Mouse (Mus musculus) T-helper 17 cell (primary cell): ENCODE results near the gene Scmh1.

Experiments
- in situ Hi-C, 2 experiments: fragments of 300-600 bp; cut with MboI, MseI; formaldehyde crosslinking; loops; 1 replicate in 1 of 2; 2 replicates in 1 of 2; pipeline ENCODE4 v1.15.1; 2025; ENCODE audit warnings: high pct_unique_total_duplicates in 2 of 2

The Scmh1 gene

GRCm38 (mm10) chr4:120404778-120405143 is 320 bp upstream of the Scmh1 start:
- in situ Hi-C loops, result no loop called here

- in situ Hi-C loops, result no loop called here
Measured at GRCm38 (mm10) chr4:120405806-120406638, 941 bp downstream of the Scmh1 start.

- in situ Hi-C loops, result no loop called here
Measured at GRCm38 (mm10) chr4:120406639-120407273, 1.7 kb downstream of the Scmh1 start.

- in situ Hi-C loops, result no loop called here
Measured at GRCm38 (mm10) chr4:120418053-120418452, 13.0 kb downstream of the Scmh1 start.

GRCm38 (mm10) chr4:120420193-120420592 is 15.1 kb downstream of the Scmh1 start:
- in situ Hi-C loops, result no loop called here

- in situ Hi-C loops, result no loop called here
Measured at GRCm38 (mm10) chr4:120420685-120421084, 15.6 kb downstream of the Scmh1 start.

GRCm38 (mm10) chr4:120430601-120431000 is 25.5 kb downstream of the Scmh1 start:
- in situ Hi-C loops, result no loop called here

- in situ Hi-C loops, result no loop called here
Measured at GRCm38 (mm10) chr4:120432599-120433373, 27.7 kb downstream of the Scmh1 start.

GRCm38 (mm10) chr4:120461741-120462140 is 56.7 kb downstream of the Scmh1 start:
- in situ Hi-C loops, result no loop called here

GRCm38 (mm10) chr4:120472946-120473345 is 67.9 kb downstream of the Scmh1 start:
- in situ Hi-C loops, result no loop called here

GRCm38 (mm10) chr4:120487707-120488106 is 82.6 kb downstream of the Scmh1 start:
- in situ Hi-C loops, result no loop called here

GRCm38 (mm10) chr4:120506955-120507354 is 101.9 kb downstream of the Scmh1 start:
- in situ Hi-C loops, result no loop called here

- in situ Hi-C loops, result no loop called here
Measured at GRCm38 (mm10) chr4:120511203-120511602, 106.1 kb downstream of the Scmh1 start.

GRCm38 (mm10) chr4:120514366-120514765 is 109.3 kb downstream of the Scmh1 start:
- in situ Hi-C loops, result no loop called here

- in situ Hi-C loops, result no loop called here
Measured at GRCm38 (mm10) chr4:120516491-120516890, 111.4 kb downstream of the Scmh1 start.

GRCm38 (mm10) chr4:120516907-120517306 is 111.8 kb downstream of the Scmh1 start:
- in situ Hi-C loops, result no loop called here

- in situ Hi-C loops, result no loop called here
Measured at GRCm38 (mm10) chr4:120517335-120517734, 112.3 kb downstream of the Scmh1 start.

GRCm38 (mm10) chr4:120521761-120522160 is 116.7 kb downstream of the Scmh1 start:
- in situ Hi-C loops, result no loop called here

- in situ Hi-C loops, result no loop called here
Measured at GRCm38 (mm10) chr4:120522351-120522750, 117.3 kb downstream of the Scmh1 start.

- in situ Hi-C loops, result no loop called here
Measured at GRCm38 (mm10) chr4:120523092-120523491, 118.0 kb downstream of the Scmh1 start.

GRCm38 (mm10) chr4:120528171-120528570 is 123.1 kb downstream of the Scmh1 start:
- in situ Hi-C loops, result no loop called here

GRCm38 (mm10) chr4:120531986-120532385 is 126.9 kb downstream of the Scmh1 start, which contains the start of gene Slfnl1:
TSS of gene Slfnl1 (plus strand) at chr4:120532231.
- in situ Hi-C loops, result no loop called here
